Mouse (Mus musculus) mature B cell (primary cell): ENCODE data around the gene Nme2.
"Not testable (repeated sequence)": the region's sequence is repeated elsewhere in the genome, so short reads cannot be mapped to it uniquely, and the experiment has no call there.

ENCODE experiments used
- in situ Hi-C: fragments of 300-500 bp; cut with MboI; formaldehyde crosslinking; loops from 2 replicates; pipeline ENCODE4 v1.14.3; 2019

Nme2 gene

GRCm38 (mm10) chr11:93968005-93968847 is 12.2 kb upstream of the Nme2 start, which contains the start of the genes Gm20390 and Nme1:
Gene Gm20390 (minus strand): TSS chr11:93968293.
Gene Nme1 (minus strand): TSS chr11:93968521.
- in situ Hi-C loops = loop anchor here (25.0 kb wide), 1 partner anchor 119 kb away; no protein-coding TSS in a partner anchor

DNA sequence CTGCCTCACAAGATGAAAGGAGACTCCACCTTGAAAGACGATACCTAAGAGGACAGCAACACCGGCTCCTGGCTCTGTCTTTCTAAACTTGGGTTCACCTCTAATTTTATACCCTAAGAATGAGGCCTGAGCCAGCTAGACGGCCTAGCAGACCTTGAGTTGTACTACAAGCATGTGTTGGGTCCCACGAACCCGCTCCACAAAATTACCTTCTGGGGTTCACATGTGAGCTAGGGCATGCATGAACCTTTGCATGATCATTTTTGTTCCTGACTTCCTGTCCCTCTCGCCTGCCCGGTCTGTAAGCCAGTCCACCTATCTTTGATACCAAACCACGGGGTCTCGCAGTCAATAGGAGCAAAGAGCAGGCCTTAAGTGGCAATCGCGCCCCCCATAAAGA is 11.3 kb upstream of the Nme2 start:
- in situ Hi-C loops = loop anchor here (25.0 kb wide), 1 partner anchor 120 kb away; no protein-coding TSS in a partner anchor

DNA sequence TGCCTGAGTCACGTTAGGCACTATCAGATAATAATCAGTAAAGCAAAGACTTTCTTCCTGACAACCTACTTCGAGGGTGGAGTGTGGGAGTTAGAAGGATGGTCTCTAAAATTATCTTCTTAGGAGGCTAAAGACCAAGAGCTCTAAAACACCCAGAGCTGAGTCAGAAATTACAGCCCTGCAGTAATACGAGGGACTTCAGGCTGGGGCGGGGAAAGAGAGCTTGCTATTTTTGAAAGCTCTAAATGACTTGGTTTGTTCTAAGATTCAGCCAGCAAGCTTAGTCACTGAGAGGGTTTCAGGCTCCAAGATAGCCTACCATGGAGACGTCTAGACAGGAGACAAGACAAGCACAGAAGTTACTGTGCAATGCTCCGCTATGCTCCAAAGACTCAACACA is 9.3 kb upstream of the Nme2 start:
- in situ Hi-C loops = loop anchor here (25.0 kb wide), 1 partner anchor 122 kb away; no protein-coding TSS in a partner anchor

- in situ Hi-C loops = loop anchor here (25.0 kb wide), 1 partner anchor 124 kb away; no protein-coding TSS in a partner anchor
These were observed 7.0 kb upstream of the Nme2 start for GRCm38 (mm10) chr11:93963013-93963412.

GRCm38 (mm10) chr11:93961482-93961881 is 5.4 kb upstream of the Nme2 start:
- in situ Hi-C loops = loop anchor here (25.0 kb wide), 1 partner anchor 126 kb away; no protein-coding TSS in a partner anchor

DNA sequence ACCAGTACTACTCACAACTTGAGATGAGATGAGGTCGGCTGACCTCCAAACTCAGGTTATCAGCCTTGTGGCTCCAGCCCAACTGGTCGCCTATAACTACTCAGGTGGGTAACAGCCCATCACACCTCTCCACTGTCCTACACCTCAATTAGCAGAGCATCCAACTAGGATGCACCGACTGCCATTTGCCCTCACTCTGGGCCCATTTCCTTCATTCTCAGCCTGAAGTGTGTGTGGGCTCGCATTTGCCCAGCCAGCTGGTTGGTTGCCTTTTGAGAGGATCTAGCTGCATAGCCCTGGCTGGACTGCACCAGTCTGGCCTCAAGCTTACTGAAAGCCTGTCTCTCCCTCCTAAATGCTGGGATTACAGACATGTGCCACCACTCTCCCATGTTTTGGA is 1.7 kb upstream of the Nme2 start:
- in situ Hi-C loops = loop anchor here (5.0 to 25.0 kb wide), 2 partner anchors 40 to 130 kb away; partner anchors contain the start of gene Spag9

GRCm38 (mm10) chr11:93957031-93957555 is 1.0 kb upstream of the Nme2 start:
- in situ Hi-C loops = loop anchor here (5.0 to 25.0 kb wide), 2 partner anchors 40 to 130 kb away; partner anchors contain the start of gene Spag9

GRCm38 (mm10) chr11:93955256-93956150 is 556 bp downstream of the Nme2 start:
- in situ Hi-C loops = loop anchor here (5.0 to 25.0 kb wide), 2 partner anchors 42 to 132 kb away; partner anchors contain the start of gene Spag9

GRCm38 (mm10) chr11:93954738-93955255 is 1.3 kb downstream of the Nme2 start:
- in situ Hi-C loops = loop anchor here (5.0 to 25.0 kb wide), 2 partner anchors 43 to 133 kb away; partner anchors contain the start of gene Spag9

GRCm38 (mm10) chr11:93952376-93952775 is 3.7 kb downstream of the Nme2 start:
- in situ Hi-C loops = loop anchor here (25.0 kb wide), 1 partner anchor 135 kb away; no protein-coding TSS in a partner anchor

- in situ Hi-C loops = loop anchor here (25.0 kb wide), 1 partner anchor 137 kb away; no protein-coding TSS in a partner anchor
These were observed 6.0 kb downstream of the Nme2 start for GRCm38 (mm10) chr11:93950045-93950444.

DNA sequence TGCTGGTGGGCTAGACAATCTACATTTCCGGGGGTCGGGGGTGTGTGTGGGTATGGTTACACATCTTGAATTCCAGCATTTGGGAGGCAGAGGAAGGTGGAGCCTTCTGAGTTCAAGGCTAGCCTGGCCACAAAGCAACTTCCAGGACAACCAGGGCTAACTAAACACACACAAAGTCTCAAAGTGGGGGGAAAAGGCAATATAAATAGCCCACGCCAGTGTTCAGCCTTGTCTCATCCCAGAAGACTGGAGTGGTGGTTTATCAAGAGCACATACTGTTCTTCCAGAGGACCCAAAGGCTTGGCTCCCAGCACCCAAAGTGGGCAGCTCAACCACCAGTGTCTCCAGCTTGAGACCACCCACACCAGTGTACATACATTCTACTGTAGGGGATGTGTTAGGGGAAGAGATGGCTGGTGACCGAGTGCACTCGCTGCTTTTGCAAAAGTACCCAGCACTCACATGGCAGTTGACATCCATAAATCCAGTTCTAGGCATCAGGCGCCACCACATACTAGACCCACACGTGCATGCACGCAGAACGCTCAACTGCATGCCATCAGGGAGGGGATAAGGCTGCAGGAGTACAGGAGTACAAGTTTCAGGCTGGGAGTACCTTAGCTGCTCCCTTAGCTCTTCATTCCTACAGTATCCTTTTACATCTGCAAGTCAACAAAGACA is 7.0 kb downstream of the Nme2 start:
- in situ Hi-C loops = no loop called here

DNA sequence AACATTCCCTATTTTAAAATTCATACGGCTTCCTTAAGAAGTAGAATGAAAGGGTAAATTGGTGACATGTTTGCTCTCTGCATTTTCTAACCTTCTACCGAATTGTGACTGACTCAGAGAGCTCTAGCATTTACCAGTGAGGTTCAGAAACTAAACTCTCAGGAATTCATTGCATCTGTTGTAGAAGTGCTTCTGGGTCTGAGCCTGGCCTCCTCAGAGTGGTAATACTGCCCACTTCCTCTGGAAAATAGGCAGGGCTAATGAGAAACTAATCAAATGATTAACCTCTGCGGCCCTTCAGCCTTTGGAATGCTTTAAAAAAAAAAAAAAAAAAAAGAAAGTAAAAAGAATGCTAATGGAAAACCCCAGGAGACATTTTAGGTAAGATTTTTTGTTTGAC is 11.1 kb downstream of the Nme2 start:
- in situ Hi-C loops = no loop called here

DNA sequence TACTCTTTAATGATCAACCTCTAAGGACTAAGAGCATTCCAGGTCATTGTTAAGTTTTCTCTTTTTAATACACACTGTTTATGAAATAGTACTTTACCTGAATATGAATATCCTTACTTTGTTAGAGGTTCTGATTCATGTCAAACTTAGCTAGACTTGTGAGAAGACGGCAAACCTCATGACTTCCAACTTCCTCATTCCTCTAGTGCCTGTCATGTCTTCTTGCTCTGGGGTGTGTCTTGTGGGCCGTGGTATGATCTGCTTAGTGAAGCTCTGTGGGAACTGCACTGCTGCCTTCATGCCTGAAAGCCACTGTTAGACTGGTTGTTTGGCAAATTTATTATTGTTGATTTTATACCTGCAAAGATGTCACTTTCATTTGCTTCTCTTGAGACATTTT is 15.2 kb downstream of the Nme2 start:
- in situ Hi-C loops = no loop called here

- in situ Hi-C loops = no loop called here
These were observed 27.0 kb downstream of the Nme2 start for GRCm38 (mm10) chr11:93929106-93929505.

DNA sequence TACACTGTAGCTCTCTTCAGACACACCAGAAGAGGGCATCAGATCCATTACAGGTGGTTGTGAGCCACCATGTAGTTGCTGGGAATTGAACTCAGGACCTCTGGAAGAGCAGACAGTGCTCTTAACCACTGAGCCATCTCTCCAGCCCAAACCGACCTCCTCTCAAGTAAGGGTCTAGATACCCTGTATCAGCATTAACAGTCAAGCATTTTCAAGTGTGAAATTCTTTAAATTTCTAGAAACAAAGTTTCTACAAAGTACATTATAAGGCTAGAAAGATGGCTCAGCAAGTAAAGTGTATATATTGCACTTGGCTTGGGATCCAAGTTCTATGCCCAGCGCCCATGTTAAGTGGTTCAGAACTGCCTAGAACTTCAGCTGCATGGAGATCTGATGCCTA is 41.0 kb downstream of the Nme2 start:
- in situ Hi-C loops = not testable (repeated sequence)

GRCm38 (mm10) chr11:93911603-93912002 is 44.5 kb downstream of the Nme2 start:
- in situ Hi-C loops = no loop called here

DNA sequence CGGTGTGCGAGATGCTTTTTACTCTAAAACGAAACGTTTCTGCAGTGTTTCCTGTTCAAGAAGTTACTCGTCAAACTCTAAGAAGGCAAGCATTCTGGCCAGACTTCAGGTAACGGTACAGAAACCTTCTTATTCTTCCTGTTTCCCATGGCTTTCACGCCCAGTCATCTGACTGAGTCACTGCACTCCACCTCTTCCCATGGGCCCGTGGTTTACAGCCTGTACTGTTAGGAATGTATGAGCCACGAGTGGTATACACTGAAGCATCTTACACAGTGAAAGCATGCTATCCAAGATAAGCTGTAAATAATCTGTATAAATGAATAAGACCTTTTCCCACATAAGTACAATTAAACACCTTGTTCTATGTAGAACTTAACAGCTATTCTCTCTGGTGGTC is 47.2 kb downstream of the Nme2 start:
- in situ Hi-C loops = no loop called here

GRCm38 (mm10) chr11:93907839-93908238 is 48.2 kb downstream of the Nme2 start:
- in situ Hi-C loops = no loop called here

DNA sequence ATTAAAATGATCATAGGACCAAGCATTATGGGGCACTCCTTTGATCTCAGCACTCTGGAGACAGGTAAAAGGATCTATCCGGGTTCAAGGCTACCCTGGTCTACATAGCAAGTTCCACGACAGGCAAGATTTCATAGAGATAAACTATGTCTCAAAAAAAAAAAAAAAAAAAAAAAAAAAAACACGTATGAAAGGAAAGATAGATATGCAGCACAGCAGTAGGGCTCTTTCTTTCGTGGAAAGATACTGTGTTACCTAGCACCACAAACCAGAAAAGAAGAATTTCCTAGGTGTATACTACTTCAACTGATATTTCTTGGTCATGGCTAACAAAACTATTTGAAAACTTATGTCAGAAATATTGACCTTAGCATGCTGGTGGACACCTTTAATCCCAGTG is 49.2 kb downstream of the Nme2 start:
- in situ Hi-C loops = no loop called here
